Mouse (Mus musculus) limb, embryonic 14.5 days (tissue): ENCODE data around the gene Gemin4. TPM values are rescaled to one million over a fixed set of nuclear protein-coding genes. Genes with fewer than 3 reads are reported as not detected.

Experiments
- ATAC-seq: fragments of 200-750 bp; cut with Nextera tagmentation; 2 replicates; pipeline ENCODE4 v1.8.0; 2017; ENCODE audit warnings: low read depth, moderate number of reproducible peaks, moderate TSS enrichment; ENCODE audit not compliant: low FRiP score
- DNase-seq: peaks from one replicate; pipeline ENCODE4 v3.0.0-alpha.2; 2015; ENCODE audit warnings: low spot score
- H3K27ac ChIP-seq: fragments of 300-500 bp; sonication (generic); replicated peaks from 2 replicates; pipeline ENCODE4 v1.5.1; 2014; ENCODE audit warnings: low read depth, mild to moderate bottlenecking, low read length, moderate library complexity, mixed read lengths
- H3K27me3 ChIP-seq: fragments of 300-500 bp; sonication (generic); 2 replicates; pipeline ENCODE4 v1.6.1; 2014; ENCODE audit warnings: low read length, mixed read lengths; ENCODE audit not compliant: control insufficient read depth, insufficient read depth
- H3K36me3 ChIP-seq: fragments of 300-500 bp; sonication (generic); 2 replicates; pipeline ENCODE4 v1.6.1; 2014; ENCODE audit warnings: mild to moderate bottlenecking, low read length, moderate library complexity, mixed read lengths; ENCODE audit not compliant: control insufficient read depth, insufficient read depth
- H3K4me1 ChIP-seq: fragments of 300-500 bp; sonication (generic); 2 replicates; pipeline ENCODE4 v1.6.1; 2014; ENCODE audit warnings: antibody characterized with exemption, low read length, mixed read lengths; ENCODE audit not compliant: control insufficient read depth, insufficient read depth
- H3K4me2 ChIP-seq: fragments of 300-500 bp; sonication (generic); replicated peaks from 2 replicates; pipeline ENCODE4 v1.6.1; 2014; ENCODE audit warnings: low read depth, mild to moderate bottlenecking, low read length, moderate library complexity; ENCODE audit not compliant: severe bottlenecking
- H3K4me3 ChIP-seq: fragments of 300-500 bp; sonication (generic); replicated peaks from 2 replicates; pipeline ENCODE4 v1.5.1; 2014; ENCODE audit warnings: low read length
- H3K9ac ChIP-seq: fragments of 300-500 bp; sonication (generic); 2 replicates; pipeline ENCODE4 v1.6.1; 2014; ENCODE audit warnings: mild to moderate bottlenecking, low read depth, low read length, moderate library complexity; ENCODE audit not compliant: severe bottlenecking
- H3K9me3 ChIP-seq: fragments of 300-500 bp; sonication (generic); 2 replicates; pipeline ENCODE4 v1.6.1; 2016; ENCODE audit warnings: low read length; ENCODE audit not compliant: control insufficient read depth
- POLR2A ChIP-seq: fragments of 200-500 bp; IDR thresholded peaks from 2 replicates; pipeline ENCODE4 v1.8.0; 2012; ENCODE audit warnings: inconsistent platforms, mild to moderate bottlenecking, moderate library complexity, borderline replicate concordance; ENCODE audit not compliant: insufficient read depth, insufficient read length; ENCODE audit errors: extremely low read depth
- WGBS: fragments of 180-500 bp; shearing (Covaris S2); extraction: QIAGEN DNeasy Blood & Tissue Kit; methylation state at CpG from one replicate; pipeline ENCODE4 v1.1.7; 2014; 5-methylcytosine and 5-hydroxymethylcytosine counted together
- polyA plus RNA-seq, 2 experiments: library from polyadenylated mRNA; depleted of rRNA in 1 of 2; stranded (reverse) in 1 of 2; unstranded in 1 of 2; fragments of >200 nt; fragmentation: Nextera tagmentation in 1 of 2; extraction: Ambion mirVana in 1 of 2; gene quantifications; 2 replicates each; pipeline versions ENCODE4 v1.2.1 to v1.2.3; 2012 to 2014

The Gemin4 gene
- polyA plus RNA-seq, 2 experiments, result 14.8 to 32.6 TPM

DNA sequence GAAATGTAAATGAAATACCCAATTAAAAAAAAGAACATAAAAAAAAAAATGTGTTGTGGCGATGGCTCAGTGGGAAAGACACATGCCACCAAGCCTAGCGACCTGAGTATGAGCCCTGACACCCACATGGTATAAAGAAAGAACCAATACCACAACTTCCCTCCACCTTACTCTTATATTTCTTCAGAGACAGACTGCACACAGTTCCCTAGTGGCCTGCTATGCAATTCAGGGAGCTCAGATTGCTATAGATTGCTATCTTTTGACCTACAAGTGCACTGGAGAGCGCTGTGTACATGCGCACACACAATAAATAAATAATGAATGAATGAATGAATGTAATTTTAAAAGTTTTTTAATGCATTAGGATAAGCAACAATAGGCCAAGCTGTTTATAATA is 33.7 kb downstream of the Gemin4 start:
- Histone ChIP-seq H3K27me3 (no peaks in the 10 kb centered on the region), H3K9me3 (no peaks in the 10 kb centered on the region), H3K27ac (no peak overlapping the region), H3K4me3 (no peak overlapping the region), H3K4me1 (peaks cover 4% of the 10 kb centered on the region; the same call in 1 of the 2 replicates), H3K36me3 (no peaks in the 10 kb centered on the region), H3K4me2 (no peak overlapping the region), H3K9ac (no peak overlapping the region)
- DNase-seq (no peak), ATAC-seq (no peak)
- TF ChIP-seq POLR2A, result no peak
- 84% methylated on average over 4 of the region's 4 CpGs for WGBS

DNA sequence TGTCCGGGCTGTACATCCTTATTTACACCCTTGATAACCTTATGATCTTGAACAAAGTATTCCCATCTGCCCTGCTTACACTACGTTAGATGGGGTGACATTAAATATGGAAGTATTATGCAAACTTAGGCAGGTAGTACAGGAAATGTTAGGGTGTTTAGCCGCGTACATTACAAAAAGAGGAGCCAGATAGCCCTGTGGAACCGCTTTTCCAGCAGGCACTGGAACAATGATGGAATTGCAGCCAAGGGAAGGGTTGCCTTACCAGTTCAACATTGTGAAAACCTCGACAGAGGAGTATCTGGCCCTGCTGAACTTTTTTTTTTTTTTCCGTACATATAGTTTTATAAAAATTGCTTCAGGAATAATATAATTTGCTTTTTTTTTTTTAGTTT is 37.3 kb downstream of the Gemin4 start:
- no peak overlapping the region for H3K27ac ChIP-seq
- H3K27me3 ChIP-seq, result no peaks in the 10 kb centered on the region
- H3K9ac ChIP-seq, result peak overlapping the region; percentile 61
- H3K36me3 ChIP-seq, result peaks cover 3% of the 10 kb centered on the region; the same call in 1 of the 2 replicates
- peak overlapping the region; percentile 83 for H3K4me3 ChIP-seq
- H3K9me3 ChIP-seq, result no peaks in the 10 kb centered on the region
- H3K4me2 ChIP-seq, result peak overlapping the region; percentile 63
- TF ChIP-seq POLR2A, result no peak
- H3K4me1 ChIP-seq, result peaks cover 9% of the 10 kb centered on the region; the same call in 1 of the 2 replicates
- ATAC-seq, result no peak
- no peak for DNase-seq
- 20% methylated on average over 7 of the region's 7 CpGs for WGBS

DNA sequence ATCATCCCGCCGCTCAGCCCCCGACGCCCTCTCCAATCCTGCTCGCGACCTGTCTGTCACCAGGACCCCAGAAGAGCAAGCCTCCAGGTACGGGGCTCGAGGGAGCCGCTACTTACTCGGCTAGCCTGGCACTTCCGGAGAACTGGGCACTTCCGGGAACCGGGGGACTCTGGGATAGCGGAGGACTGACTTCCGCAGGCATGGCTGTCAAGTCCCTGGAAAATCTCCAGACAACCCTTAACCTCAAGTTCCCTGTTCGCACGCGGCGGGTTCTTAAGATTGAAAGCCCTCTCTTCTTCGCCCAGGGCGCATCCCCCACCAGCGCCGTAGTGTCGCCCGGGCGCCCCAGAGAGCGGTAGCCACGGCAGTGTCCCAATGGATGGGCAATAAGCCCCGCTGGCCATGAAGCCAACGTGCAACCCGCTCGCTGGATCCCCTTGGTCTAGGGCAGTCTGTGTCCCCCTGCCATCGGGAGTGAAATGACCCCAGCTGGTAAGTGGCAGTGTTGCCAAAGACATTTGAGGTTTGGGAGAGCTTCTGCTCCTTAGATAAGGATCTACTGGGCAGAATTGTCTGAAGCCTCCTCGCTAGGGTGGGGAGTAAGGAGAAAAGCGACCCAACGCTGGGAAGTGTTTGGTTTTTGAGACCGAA is 37.8 kb downstream of the Gemin4 start, which contains the start of the genes Vps53 and Fam57a:
Gene Vps53, minus strand, starts transcription at position 153 of the 651 bp plus-strand sequence.
Gene Fam57a, plus strand, starts transcription at position 177 of the 651 bp plus-strand sequence.
- no peaks in the 10 kb centered on the region for H3K27me3 ChIP-seq
- DNase-seq (peak; percentile 76), ATAC-seq (peak; percentile 91)
- peak within 1 kb of the TSS; percentile 61 for H3K9ac ChIP-seq
- 0 out of 2 replicates have a peak within 1 kb of the TSS, but pooled peaks have one; percentile 38 for H3K27ac ChIP-seq
- peak within 1 kb of the TSS; percentile 83 for H3K4me3 ChIP-seq
- TF ChIP-seq POLR2A, result no peak
- peak within 1 kb of the TSS; percentile 63 for H3K4me2 ChIP-seq
- peaks cover 3% of the 10 kb centered on the region; the same call in 1 of the 2 replicates for H3K36me3 ChIP-seq
- WGBS, result under 1% methylated on average over 36 of the region's 37 CpGs
- H3K4me1 ChIP-seq, result peaks cover 9% of the 10 kb centered on the region; the same call in 1 of the 2 replicates
- no peaks in the 10 kb centered on the region for H3K9me3 ChIP-seq

DNA sequence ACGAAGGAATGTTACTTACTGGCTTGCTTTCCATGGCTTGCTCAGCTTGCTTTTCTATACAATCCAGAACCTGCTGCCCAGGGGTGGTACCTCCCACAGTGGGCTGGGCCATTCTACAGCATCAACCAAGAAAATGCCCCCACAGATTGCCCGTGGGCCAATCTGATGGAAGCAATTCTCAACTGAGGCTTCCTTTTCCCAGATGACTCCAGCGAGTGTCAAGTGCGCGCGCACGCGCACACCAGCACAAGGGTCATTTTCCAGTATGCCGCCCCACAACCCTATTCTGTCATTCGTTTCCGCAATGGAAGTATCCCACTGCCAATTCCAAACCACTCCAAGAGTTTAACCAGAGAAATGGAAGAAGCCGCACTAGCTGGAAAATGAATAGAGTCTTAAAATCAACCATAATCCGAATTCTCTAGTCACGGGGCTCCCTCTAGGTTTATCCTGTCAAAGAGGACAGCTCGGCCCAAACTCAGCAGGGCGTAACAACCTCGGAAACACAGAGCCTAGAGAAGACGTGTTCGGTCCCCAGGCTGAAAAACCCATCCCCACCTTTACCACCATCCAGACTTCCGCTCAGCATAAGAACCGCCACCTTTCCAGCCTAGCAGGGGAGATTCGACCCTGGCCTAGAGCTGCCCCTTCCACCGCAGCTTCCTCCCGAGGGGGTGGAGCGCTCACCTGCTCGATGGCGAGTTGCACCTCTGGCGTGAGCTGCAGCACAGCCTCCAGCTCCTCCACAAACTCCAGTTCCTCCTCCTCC is 38.6 kb downstream of the Gemin4 start:
- H3K36me3 ChIP-seq, result peaks cover 6% of the 10 kb centered on the region
- no peak for TF ChIP-seq POLR2A
- 1% methylated on average over 26 of the region's 28 CpGs for WGBS
- H3K9ac ChIP-seq, result peak overlapping the region; percentile 61
- H3K27me3 ChIP-seq, result no peaks in the 10 kb centered on the region
- H3K9me3 ChIP-seq, result no peaks in the 10 kb centered on the region
- peak overlapping the region; percentile 63 for H3K4me2 ChIP-seq
- peak overlapping the region; percentile 83 for H3K4me3 ChIP-seq
- peak; percentile 73 for ATAC-seq
- 0 out of 2 replicates have a peak overlapping the region, but pooled peaks have one; percentile 38 for H3K27ac ChIP-seq
- H3K4me1 ChIP-seq, result peaks cover 9% of the 10 kb centered on the region; the same call in 1 of the 2 replicates
- DNase-seq, result peak; percentile 11

DNA sequence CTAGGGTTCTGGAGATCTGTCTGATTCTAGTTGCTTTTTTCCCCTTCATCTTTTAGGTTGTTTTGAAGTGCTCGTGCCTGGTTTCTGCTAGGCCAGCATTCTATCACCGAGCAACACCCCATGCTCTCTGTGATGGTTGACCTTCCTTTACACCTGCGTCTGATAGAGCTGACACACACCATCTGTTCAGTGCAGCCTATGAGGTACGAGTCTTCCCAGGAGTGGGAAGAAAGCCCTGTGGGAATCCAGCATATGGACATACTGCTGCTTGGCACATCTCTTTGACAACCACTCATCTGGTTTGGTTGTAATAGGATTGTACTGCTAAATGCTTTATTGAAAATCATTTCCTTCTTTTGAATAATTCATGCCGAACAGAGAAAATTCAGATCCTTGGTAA is 47.3 kb downstream of the Gemin4 start:
- H3K27me3 ChIP-seq, result no peaks in the 10 kb centered on the region
- TF ChIP-seq POLR2A, result no peak
- WGBS, result 75% methylated on average over 5 of the region's 5 CpGs
- no peak for DNase-seq
- no peak overlapping the region for H3K9ac ChIP-seq
- peaks cover 27% of the 10 kb centered on the region for H3K36me3 ChIP-seq
- no peaks in the 10 kb centered on the region for H3K9me3 ChIP-seq
- no peak overlapping the region for H3K4me2 ChIP-seq
- H3K4me1 ChIP-seq, result no peaks in the 10 kb centered on the region
- H3K27ac ChIP-seq, result no peak overlapping the region
- no peak overlapping the region for H3K4me3 ChIP-seq
- ATAC-seq, result no peak
